Mouse (Mus musculus): ENCODE data around the gene Hibch.

Hibch gene

DNA sequence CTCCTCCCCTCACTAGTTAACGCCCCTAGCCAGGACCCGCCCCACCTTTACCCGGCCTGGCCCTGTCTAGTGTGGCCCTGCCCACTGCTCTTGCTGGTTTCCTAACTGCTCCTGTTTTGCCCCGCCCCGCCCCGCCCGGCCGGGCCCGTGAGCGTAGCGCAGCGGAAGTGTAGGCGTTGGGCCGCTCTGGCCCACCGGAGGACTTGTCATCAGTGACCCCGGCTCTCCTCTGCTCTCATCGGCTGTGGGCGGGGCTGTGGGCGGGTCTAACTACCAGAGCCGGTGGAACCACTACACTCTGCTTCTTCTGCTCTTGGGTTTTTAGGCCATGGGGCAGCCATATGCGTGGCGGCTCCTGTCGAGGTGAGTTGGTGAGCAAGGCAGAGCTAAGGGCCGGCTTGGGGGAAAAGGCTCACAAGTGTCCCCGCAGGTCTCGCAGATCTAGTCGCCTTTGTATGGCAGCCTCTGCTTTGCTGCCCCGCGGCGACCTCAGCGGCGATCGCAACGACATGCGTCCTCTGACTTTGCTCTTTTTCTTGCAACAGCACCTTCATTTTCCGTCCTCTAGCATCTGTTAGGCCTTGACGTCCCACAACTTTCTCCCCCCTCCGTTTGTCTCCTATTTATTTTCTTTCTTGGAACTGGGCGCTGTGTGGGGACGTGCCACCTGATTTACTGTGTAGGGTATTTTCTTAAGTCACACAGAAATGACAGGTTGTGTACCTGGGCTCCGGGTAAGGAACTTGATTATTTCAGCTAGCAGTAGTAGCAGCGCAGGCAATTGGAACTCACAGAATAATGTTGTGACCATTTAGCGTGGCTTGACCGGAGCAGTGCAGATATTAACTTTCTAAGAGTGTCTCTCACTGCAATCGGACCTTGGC is at the start of gene Hibch:
Gene Hibch, plus strand, starts transcription at position 148 of the 884 bp plus-strand sequence.
- peak; percentile 95 to 98 for DNase-seq (ENCODE audit: low spot score in 2 of 2)

GRCm38 (mm10) chr1:52795927-52796326 is 48.8 kb upstream of the Hibch start:
- DNase-seq (ENCODE audit: low spot score in 2 of 2) = no peak

DNA sequence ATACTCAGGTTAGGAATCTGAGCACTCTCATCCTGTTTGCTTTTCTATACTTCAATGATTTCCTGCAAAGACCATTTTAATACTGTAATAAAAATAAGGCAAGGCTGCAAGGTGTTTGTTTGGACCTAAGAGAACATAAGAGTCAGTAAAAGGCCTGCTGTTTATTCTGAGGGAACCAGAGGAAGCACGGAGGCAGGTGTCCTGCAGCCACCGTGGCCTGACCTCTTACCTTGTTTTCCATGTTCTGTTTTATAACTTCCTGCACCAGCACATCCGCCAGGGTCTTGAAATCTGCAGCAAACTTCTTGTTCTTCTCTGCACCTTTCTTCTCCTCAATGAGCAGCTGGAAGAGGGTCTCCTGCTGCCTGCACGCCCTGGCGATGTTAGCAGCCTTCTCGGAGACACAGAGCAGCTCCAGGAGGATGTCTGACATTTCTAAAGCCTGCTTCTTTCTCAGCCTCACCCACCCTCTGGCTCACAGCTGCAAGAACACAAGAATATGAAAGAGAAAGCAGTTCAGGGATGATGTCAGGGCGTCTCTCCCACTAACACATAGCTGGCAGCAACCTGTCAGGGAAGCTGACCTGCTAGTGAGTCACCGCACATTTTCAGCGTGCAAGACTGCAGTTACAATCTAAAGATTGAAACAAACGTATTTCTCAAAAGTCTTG is 45.5 kb upstream of the Hibch start:
- peak; percentile 60 to 67 for DNase-seq (ENCODE audit: low spot score in 2 of 2)

DNA sequence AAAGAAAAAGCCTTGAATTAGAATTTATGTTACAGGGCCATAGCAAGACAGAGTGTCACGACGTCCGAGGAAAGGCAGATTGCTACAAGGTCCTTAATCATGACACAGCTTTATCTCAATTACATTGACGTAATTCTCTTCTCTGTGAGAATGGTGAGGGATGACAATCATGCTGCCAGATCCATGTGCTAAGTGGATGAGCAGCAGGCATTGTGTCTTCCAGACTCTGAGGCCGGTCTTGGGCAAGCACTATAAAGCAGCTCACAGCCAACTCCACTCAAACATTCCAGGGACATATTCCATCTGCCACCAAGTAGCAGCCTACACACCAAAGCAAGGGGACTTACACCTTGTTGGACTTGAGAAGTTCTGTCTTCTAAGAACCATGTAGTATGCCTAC is 45.0 kb upstream of the Hibch start:
- peak in 1 of 2 experiments; percentile 16 for DNase-seq (ENCODE audit: low spot score in 2 of 2)

- peak; percentile 15 to 43 for DNase-seq (ENCODE audit: low spot score in 2 of 2)
Observed at GRCm38 (mm10) chr1:52800340-52800740, 44.4 kb upstream of the Hibch start.

GRCm38 (mm10) chr1:52801651-52802050 is 43.1 kb upstream of the Hibch start:
- no peak for DNase-seq (ENCODE audit: low spot score in 2 of 2)

DNA sequence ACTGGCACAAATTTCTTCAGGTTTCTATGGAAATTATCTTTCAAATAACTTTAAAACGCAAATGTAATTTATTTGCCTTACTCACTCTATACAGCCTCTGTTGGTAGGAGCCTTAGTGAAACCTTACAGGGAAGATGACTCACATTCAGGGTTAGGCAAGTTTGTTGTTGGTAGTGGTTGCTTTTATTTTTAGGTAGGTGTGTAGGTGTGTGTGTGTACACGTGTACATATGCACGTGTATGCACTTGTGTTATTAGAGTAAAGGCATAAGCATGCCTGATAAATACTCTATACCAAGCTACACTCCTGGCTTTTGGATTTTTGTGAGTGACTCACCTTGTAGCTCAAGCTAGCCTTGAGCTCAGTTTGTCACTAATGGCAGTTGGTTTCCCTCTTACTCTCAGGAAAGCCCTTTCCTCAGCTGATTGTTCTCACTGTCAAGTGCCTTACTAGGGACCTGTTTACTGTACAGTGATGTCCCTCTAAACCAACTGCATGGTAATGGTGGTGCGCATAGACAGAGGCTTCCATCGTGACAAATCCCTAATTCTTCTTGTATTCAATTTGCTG is 42.2 kb upstream of the Hibch start:
- DNase-seq (ENCODE audit: low spot score in 2 of 2) = no peak

- DNase-seq (ENCODE audit: low spot score in 2 of 2) = no peak
Observed at GRCm38 (mm10) chr1:52805041-52805440, 39.7 kb upstream of the Hibch start.

GRCm38 (mm10) chr1:52808456-52808855 is 36.3 kb upstream of the Hibch start:
- DNase-seq (ENCODE audit: low spot score in 2 of 2) = no peak

DNA sequence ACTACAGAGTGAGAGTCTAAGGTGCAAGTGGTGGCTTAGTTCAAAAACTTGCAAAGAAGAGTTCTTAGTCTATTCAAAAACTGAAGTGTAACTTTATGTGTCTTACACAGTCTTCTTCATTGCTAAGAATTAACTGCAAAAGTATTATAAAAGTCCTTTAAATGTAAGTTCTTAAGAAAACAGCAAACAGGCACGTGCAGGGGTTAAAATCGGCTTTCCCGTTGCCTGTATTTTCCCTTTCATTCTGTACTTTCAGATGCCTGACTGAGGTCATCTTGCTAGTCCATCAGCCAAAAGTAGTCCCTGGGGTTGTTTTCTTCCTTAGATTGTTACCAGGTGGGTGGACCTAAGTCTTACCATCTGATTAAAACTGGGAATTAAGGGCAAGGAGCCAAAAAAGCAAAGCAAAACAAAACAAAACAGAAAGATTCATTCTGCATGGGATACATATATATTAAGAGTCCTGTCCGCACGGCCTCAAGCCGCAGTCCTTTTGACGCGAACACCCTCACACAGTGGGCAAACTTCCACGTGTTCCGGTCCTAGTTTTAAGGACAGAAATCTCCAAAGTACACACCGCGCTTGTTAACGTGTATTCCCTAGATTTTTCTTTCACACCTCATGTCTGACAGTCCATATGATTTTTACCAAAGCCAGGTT is 28.4 kb upstream of the Hibch start:
- DNase-seq (ENCODE audit: low spot score in 2 of 2) = peak in 1 of 2 experiments; percentile 31

- DNase-seq (ENCODE audit: low spot score in 2 of 2) = peak; percentile 71 to 73
Observed at GRCm38 (mm10) chr1:52816910-52817812, 27.6 kb upstream of the Hibch start, which contains the start of gene Inpp1. Gene Inpp1 (minus strand): TSS chr1:52817688.

GRCm38 (mm10) chr1:52817813-52818147 is 26.9 kb upstream of the Hibch start:
- no peak for DNase-seq (ENCODE audit: low spot score in 2 of 2)

- DNase-seq (ENCODE audit: low spot score in 2 of 2) = no peak
Observed at GRCm38 (mm10) chr1:52839099-52839498, 5.6 kb upstream of the Hibch start.

DNA sequence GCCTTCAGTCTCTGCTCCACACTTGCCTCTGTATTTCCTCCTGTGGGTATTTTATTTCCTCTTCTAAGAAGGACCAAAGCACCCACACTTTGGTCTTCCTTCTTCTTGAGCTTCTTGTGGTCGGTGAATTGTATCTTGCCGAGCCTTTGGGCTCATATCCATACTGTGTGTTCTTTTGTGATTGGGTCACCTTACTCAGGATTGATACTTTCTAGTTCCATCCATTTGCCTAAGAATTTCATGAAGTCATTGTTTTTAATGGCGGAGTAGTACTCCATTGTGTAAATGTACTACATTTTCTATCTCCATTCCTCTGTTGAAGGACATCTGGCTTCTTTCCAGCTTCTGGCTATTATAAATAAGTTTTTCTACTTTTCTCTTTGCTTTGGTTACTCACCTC is 375 bp upstream of the Hibch start:
- peak in 1 of 2 experiments; percentile 8 for DNase-seq (ENCODE audit: low spot score in 2 of 2)

DNA sequence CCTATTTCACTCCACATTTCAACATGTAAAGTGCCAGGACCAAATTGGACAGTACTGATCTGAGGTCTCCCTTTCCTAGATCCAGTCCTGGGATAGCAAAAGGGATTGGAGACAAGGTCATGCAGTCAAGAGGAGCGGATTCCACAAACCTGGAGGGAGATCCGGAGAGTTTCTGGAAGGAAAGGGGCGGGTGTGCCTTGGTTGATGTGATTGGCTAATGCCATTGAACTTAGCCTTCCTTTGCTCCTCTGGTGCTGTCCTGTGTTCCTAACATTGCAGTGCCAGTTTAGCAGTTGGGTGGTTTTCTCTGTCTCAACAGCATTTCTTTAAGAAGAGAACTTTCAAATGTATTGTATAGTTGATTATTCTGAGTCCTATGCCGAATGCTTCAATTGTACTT is 1.8 kb downstream of the Hibch start:
- DNase-seq (ENCODE audit: low spot score in 2 of 2) = no peak

- no peak for DNase-seq (ENCODE audit: low spot score in 2 of 2)
Observed at GRCm38 (mm10) chr1:52849422-52849821, 4.7 kb downstream of the Hibch start.

DNA sequence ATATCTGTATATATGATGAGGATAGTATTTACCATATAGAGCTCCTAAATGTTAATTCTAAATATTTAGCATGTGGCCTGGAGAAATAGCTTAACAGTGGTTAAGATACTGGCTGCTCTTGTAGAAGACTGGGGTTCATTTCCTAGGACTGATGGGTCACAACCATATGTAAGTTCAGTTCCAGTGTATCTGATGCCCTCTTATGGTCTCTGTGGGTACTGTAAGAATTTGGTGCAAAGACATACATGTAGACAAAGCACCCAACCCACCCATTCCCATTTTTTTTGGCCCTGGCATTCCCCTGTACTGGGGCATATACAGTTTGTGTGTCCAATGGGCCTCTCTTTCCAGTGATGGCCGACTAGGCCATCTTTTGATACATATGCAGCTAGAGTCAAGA is 9.3 kb downstream of the Hibch start:
- DNase-seq (ENCODE audit: low spot score in 2 of 2) = peak in 1 of 2 experiments; percentile 48

DNA sequence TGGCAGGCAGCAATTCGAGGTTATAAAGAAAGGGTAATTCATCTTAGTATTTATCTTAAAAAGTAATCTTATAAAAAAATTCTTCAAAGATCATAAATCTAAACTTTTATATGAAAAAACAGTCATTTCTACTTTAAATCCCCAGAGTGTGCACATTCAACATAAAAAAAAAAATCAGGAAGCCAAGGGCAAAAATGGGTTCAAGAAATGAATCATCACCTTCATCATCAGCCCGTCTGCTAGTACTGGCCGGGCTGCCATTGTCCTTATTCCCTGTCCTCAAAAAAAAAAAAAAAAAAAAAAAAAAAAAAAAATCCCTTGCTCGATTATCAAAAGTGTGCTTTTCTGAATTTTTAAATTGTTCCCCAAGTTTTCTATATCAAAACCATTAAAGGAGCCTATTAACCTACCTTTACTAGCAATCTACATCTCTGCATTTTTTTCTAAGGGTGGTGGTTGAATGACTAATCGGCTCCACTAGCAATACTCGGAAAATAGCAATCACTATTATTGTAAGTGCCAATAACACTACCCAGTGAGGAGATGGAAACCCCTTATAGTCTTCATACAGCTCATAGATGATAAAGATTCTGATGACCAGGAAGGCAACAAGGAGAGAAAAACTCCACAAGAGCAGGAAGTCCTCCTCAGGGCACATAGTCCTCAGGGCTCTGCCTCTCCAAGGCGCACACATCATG is 11.3 kb downstream of the Hibch start:
- no peak for DNase-seq (ENCODE audit: low spot score in 2 of 2)

GRCm38 (mm10) chr1:52864220-52864619 is 19.5 kb downstream of the Hibch start:
- no peak for DNase-seq (ENCODE audit: low spot score in 2 of 2)

- DNase-seq (ENCODE audit: low spot score in 2 of 2) = no peak
Observed at GRCm38 (mm10) chr1:52866007-52866406, 21.3 kb downstream of the Hibch start.

Measured in frontal cortex, postnatal 36 days (tissue).